Mouse (Mus musculus): ENCODE measurements at regions not wholly inside any gene's neighbourhood (a gene's known extent, or its start where the extent isn't known, plus 50 kb on each side); places are given as distances from the start of the nearest gene placed in this dataset.

DNA sequence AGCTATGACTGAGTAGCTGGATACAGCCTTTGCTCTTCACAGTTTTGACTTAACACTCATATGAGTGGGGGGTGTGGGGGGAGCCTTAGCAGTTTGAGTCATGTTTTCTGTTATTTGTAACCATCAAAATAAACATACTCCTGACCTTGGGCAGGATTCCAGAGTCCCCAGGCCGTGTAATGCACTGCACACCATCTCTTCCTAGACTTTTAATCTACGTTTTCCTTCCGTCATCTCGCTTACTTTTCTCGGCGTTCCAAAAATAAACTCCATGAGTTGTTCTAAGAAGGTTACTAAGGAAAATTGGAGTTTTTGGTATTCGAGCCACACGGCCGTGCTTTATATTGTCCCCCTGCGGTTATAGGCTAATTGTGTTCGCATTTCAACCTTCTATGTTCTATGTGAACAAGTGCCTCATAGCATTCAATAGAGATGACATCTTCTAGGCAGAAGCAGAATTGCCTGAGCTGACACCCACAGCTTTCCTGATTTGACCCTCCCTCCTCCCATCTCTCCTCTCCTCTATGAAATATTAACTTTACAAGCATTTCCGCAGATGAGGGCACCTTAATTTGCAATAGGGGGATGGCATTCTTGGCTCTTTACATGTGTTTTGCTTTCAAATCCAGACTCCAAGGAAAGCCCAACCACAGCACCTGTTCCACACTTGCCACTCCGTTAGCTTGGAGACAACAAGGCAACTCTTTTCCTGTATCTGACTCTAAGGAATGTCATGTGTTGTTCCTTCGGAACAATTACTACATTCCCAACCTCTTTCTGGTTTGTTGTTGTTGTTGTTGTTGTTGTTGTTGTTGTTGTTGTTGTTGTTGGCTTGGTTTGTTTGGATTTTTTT lies 276.2 kb upstream of the Atp2b1 start:
- TF ChIP-seq CTCF (IDR thresholded peaks at IDR 0.05; ENCODE audit: low read depth) (no peak), EP300 (IDR thresholded peaks at IDR 0.05; ENCODE audit: low read depth) (no peak)

All from heart, postnatal 0 days (tissue).